Mouse (Mus musculus) heart, embryonic 16.5 days (tissue): ENCODE measurements around the gene Rps19. TPM values are rescaled to one million over a fixed set of nuclear protein-coding genes. Genes with fewer than 3 reads are reported as not detected.
"Not testable (repeated sequence)": the region's sequence is repeated elsewhere in the genome, so short reads cannot be mapped to it uniquely, and the experiment has no call there.

Experiments
- ATAC-seq: fragments of 200-750 bp; cut with Nextera tagmentation; replicated peaks from 2 replicates; pipeline ENCODE4 v1.8.0; 2017; ENCODE audit warnings: moderate number of reproducible peaks; ENCODE audit not compliant: insufficient read depth, low FRiP score; ENCODE audit errors: extremely low read depth
- H3K27ac ChIP-seq: fragments of 300-500 bp; sonication (generic); 2 replicates; pipeline ENCODE4 v1.5.1; 2014; ENCODE audit warnings: mild to moderate bottlenecking, low read length, control low read depth, moderate library complexity
- H3K27me3 ChIP-seq: fragments of 300-500 bp; sonication (generic); 2 replicates; pipeline ENCODE4 v1.6.1; 2014; ENCODE audit warnings: low read length, mixed read lengths; ENCODE audit not compliant: control insufficient read depth, insufficient read depth
- H3K36me3 ChIP-seq: fragments of 300-500 bp; sonication (generic); 2 replicates; pipeline ENCODE4 v1.6.1; 2014; ENCODE audit not compliant: control insufficient read depth, insufficient read depth
- H3K4me1 ChIP-seq: fragments of 300-500 bp; sonication (generic); 2 replicates; pipeline ENCODE4 v1.6.1; 2014; ENCODE audit warnings: low read length, mixed read lengths; ENCODE audit not compliant: control insufficient read depth, insufficient read depth
- H3K4me2 ChIP-seq: fragments of 300-500 bp; sonication (generic); 2 replicates; pipeline ENCODE4 v1.6.1; 2014; ENCODE audit warnings: low read depth, mild to moderate bottlenecking, control low read depth, low read length
- H3K4me3 ChIP-seq: fragments of 300-500 bp; sonication (generic); 2 replicates; pipeline ENCODE4 v1.5.1; 2014; ENCODE audit warnings: mild to moderate bottlenecking, control low read depth, low read length
- H3K9ac ChIP-seq: fragments of 300-500 bp; sonication (generic); 2 replicates; pipeline ENCODE4 v1.6.1; 2014; ENCODE audit warnings: low read length, control low read depth
- H3K9me3 ChIP-seq: fragments of 300-500 bp; sonication (generic); replicated peaks from 2 replicates; pipeline ENCODE4 v1.6.1; 2016; ENCODE audit warnings: low read length; ENCODE audit not compliant: control insufficient read depth
- WGBS: fragments of 180-500 bp; shearing (Covaris S2); extraction: QIAGEN DNeasy Blood & Tissue Kit; methylation state at CpG from one replicate; pipeline ENCODE4 v1.1.7; 2014; 5-methylcytosine and 5-hydroxymethylcytosine counted together
- polyA plus RNA-seq: library from polyadenylated mRNA; unstranded; fragments of >200 nt; fragmentation: Nextera tagmentation; extraction: Ambion mirVana; gene quantifications from 2 replicates; pipeline ENCODE4 v1.2.1, GENCODE M21; 2015

Rps19 gene
- polyA plus RNA-seq: 1,139 and 1,152 TPM in 2 replicates

DNA sequence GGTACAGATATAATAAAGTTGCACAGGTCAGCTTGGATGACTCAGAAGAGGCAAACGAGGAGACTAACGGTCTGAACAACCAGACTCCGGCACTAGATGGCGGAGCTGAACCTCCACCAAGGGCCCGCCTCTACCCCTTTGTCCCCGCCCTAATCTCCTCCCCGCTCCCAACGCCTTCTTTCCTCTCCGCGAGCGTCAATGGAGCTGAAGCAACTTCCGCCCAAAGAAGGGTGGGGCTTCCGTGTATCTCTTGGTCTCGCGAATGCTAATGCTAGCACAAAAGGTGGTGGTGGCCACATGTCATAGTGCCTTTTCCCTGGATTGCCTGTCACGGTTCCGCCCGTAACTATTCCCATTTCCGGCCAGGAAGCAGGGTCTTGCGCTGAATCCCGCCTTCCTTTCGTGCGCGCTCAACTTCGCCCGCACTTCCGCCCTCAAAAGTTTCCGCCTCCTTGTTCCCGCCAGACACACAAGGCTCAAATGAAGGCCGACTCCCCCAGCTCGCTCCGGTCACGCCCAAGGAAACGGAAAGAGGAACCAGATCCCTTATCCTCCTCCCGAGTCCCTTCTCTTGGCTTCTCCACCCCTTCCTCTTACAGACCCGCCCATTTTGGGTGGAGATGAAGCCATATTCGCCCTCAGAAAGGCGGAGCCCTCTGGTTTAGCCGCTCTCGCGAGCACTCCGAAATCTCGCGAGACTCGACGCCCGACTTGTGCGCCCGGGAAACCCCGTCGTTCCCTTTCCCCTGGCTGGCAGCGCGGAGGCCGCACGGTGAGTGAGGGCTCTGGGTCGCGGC, at the start of gene Rps19:
Gene Rps19, plus strand, starts transcription at position 476 of the 797 bp plus-strand sequence.
- Histone ChIP-seq H3K36me3 (peaks cover 25% of the 10 kb centered on the region), H3K27ac (peak within 1 kb of the TSS; percentile 86), H3K4me3 (peak within 1 kb of the TSS; percentile 95), H3K4me1 (peaks cover 21% of the 10 kb centered on the region), H3K27me3 (no peaks in the 10 kb centered on the region), H3K9ac (peak within 1 kb of the TSS; percentile 100), H3K9me3 (no peaks in the 10 kb centered on the region), H3K4me2 (peak within 1 kb of the TSS; percentile 85)
- peak; percentile 93 for ATAC-seq
- WGBS: under 1% methylated on average over 57 of the region's 57 CpGs

DNA sequence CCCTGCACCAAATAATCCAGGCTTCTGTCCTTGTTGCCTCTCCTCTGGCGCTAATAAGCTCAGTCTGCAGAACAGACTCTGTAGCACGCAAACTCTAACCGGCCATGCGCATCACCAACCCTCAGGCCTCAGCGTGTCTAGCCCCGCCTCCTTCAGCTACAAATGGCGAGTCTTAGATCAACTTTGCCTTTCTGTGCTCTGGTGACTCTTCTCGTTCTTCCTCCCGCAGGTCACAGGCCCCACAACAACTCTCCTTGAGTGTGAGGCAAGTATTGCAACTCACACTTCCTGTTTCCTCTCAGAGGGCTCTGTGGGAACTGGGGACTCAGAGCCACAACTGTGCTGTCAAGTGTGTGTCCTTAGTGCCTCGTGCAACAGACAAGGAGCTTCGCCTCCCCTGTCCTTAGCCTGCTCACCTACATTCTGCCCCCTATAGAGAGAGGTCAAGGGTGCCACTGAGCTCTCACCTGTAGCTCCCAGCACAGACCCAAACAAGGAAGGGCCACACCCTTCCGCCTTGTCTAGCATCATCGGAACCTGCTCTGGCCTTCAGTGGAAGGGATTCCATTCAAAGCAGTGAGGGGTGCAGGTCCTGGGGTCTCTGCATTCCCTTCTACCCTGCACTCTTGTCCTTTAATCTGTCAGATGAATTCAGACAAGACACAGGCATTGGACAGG, 45.3 kb upstream of the Rps19 start:
- not testable (repeated sequence) for H3K4me3 ChIP-seq, H3K4me1 ChIP-seq, H3K27ac ChIP-seq, H3K27me3 ChIP-seq, H3K4me2 ChIP-seq, H3K9me3 ChIP-seq, ATAC-seq, H3K9ac ChIP-seq, H3K36me3 ChIP-seq
- WGBS: 51% methylated on average over 12 of the region's 13 CpGs

DNA sequence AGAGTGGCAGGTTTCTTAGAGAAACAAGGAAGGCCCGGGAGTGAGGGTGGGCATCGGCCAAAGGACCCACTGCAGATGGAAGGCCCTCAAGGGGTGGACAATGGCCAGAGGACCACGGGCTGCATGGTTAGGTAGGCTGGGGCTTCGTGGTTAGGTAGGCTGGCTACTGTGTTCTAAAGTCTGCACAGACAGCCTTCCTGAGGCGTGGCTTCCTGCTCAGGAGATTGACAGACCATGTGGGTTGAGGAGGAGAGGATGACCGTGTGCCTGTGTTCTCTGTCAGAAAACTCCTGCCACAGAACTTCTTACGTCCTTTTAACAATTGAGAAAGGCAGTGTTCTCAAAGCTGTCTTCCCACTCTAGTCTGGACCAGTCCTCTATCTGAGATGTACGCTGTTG, 44.8 kb upstream of the Rps19 start:
- no peak overlapping the region for H3K4me3 ChIP-seq
- no peak overlapping the region for H3K27ac ChIP-seq
- no peak overlapping the region for H3K4me2 ChIP-seq
- H3K9me3 ChIP-seq: no peaks in the 10 kb centered on the region
- H3K36me3 ChIP-seq: no peaks in the 10 kb centered on the region
- no peak overlapping the region for H3K9ac ChIP-seq
- no peaks in the 10 kb centered on the region for H3K4me1 ChIP-seq
- ATAC-seq: no peak
- no peaks in the 10 kb centered on the region for H3K27me3 ChIP-seq
- 68% methylated on average over 8 of the region's 8 CpGs for WGBS

DNA sequence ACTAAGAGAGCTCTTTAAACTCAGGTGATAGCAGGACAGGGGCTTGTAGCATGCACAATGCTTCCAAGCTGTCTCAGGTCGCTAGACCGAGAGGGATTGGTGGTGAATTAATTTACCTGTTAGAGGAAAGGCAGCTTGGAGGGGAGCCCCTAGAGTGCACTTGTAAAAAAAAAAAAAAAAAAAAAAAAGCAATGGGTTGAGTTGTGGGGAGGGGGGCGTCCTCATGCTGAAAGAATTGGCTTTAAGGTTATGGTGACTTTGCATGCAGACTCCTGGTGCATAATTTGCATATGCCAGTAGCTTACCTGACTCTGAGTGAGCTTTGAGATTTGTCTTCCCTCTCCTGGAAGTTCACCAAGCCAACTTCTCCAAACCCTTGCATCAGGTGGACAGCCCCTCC, 43.8 kb upstream of the Rps19 start:
- WGBS: 61% methylated on average over 3 of the region's 3 CpGs

DNA sequence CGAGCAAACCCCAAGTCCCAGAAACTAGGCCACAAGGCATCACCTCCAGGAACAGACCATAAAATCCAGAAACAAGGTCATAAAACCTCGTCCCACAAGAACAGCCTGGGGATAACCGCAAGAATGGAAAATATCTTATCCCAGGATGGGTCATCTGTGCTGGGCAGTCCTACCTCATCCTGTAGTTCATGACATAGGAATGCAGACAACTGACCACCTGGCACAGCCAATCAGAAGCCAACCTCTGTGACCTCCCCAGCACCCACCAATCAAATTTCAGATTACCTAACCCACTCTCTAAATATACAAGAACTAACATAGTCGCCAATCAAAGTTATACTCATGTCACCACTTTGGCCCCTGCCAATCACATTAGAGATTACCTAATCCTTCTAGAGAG, 43.2 kb upstream of the Rps19 start:
- no peaks in the 10 kb centered on the region for H3K27me3 ChIP-seq
- no peak for ATAC-seq
- H3K27ac ChIP-seq: no peak overlapping the region
- H3K4me1 ChIP-seq: no peaks in the 10 kb centered on the region
- H3K4me2 ChIP-seq: no peak overlapping the region
- no peaks in the 10 kb centered on the region for H3K36me3 ChIP-seq
- 71% methylated on average over 4 of the region's 4 CpGs for WGBS
- H3K9ac ChIP-seq: no peak overlapping the region
- no peak overlapping the region for H3K4me3 ChIP-seq
- H3K9me3 ChIP-seq: no peaks in the 10 kb centered on the region

More for the DNA sequence above, 43.8 kb upstream of the Rps19 start:
- Histone ChIP-seq H3K36me3 (no peaks in the 10 kb centered on the region), H3K27me3 (no peaks in the 10 kb centered on the region), H3K9me3 (no peaks in the 10 kb centered on the region), H3K4me2 (no peak overlapping the region), H3K27ac (no peak overlapping the region), H3K9ac (no peak overlapping the region), H3K4me3 (no peak overlapping the region), H3K4me1 (no peaks in the 10 kb centered on the region)
- no peak for ATAC-seq

DNA sequence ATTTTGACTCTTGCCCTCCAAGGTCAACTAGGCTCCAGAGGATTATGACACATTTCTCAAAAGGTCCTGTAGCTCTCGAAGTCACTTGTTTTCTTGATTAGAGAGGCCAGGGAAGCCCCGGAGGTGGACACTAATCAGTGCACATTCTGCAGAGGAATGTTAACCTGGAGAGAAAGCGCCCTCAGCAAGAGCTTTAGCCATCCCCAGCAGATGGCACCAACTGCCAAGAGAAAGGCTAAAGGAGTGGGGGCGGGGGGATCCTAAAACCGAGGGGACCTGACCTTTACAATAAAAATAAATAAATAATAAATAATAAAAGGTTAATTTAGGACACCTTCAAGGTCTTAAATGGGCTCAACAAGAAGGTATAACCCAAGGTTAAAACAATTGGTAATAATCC, 40.0 kb upstream of the Rps19 start:
- no peaks in the 10 kb centered on the region for H3K4me1 ChIP-seq
- H3K4me2 ChIP-seq: no peak overlapping the region
- ATAC-seq: no peak
- no peaks in the 10 kb centered on the region for H3K27me3 ChIP-seq
- no peak overlapping the region for H3K4me3 ChIP-seq
- H3K27ac ChIP-seq: no peak overlapping the region
- H3K9me3 ChIP-seq: no peaks in the 10 kb centered on the region
- H3K9ac ChIP-seq: no peak overlapping the region
- WGBS: 28% methylated on average over 5 of the region's 5 CpGs
- no peaks in the 10 kb centered on the region for H3K36me3 ChIP-seq

DNA sequence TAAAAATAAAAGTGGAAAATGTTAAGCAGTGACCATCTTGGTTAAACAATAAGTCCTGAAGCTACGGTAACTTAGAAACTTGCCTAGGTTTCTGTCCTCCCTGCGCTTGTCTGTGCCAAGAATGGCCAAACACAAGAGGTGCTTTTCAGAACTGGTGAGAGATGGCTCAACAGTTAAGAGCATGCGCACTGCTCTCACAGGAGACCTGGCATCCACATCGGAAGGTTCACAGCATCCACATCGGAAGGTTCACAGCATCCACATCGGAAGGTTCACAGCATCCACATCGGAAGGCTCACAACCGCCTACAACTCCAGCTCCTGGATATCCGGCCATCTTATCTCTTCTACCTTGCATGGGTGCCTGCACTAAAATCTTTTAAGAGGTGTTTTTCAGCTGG, 39.0 kb upstream of the Rps19 start:
- no peak overlapping the region for H3K9ac ChIP-seq
- H3K36me3 ChIP-seq: no peaks in the 10 kb centered on the region
- H3K4me2 ChIP-seq: no peak overlapping the region
- no peak overlapping the region for H3K4me3 ChIP-seq
- H3K27ac ChIP-seq: no peak overlapping the region
- no peak for ATAC-seq
- H3K9me3 ChIP-seq: no peaks in the 10 kb centered on the region
- 76% methylated on average over 9 of the region's 9 CpGs for WGBS
- H3K27me3 ChIP-seq: no peaks in the 10 kb centered on the region
- no peaks in the 10 kb centered on the region for H3K4me1 ChIP-seq

DNA sequence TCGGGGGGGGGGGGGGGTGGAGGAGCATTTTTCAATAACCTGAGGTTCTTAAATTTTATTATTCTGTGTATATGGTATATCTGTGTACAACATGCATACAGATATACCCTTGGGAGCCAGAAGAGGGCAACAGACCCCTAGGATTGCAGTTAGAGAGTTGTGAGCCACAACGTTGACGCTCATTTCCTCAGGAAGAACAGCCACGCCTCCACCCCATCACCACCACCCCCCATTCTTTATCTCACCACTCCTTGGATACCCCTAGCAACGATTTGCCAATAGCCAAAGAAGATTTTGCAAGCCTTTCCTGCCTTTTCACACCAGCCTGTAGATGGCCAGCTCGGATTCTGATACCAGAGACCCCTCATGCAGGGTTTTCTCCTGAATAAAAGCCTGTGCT, 38.5 kb upstream of the Rps19 start:
- 3% methylated on average over 6 of the region's 6 CpGs for WGBS
- H3K4me1 ChIP-seq: no peaks in the 10 kb centered on the region

DNA sequence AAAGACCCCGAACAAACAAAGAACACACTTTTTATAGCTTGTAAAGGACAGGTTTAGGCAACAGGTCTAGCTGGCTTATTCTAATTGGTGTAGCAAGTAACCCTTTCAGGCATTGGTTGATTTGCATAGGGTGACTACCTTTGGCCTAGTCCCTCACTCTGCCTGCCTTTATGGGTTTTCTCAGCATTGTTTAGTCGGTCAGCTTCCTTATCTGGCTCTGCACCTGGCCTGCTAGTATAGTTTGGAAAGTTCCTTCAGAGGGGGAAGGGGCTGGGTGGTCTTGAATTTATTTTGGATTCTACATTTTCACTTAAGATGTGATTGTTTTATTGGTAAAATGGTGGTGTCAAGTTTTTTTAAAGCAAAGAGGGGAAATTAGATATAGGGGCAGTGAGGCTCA, 37.6 kb upstream of the Rps19 start:
- not testable (repeated sequence) for H3K4me1 ChIP-seq, H3K27ac ChIP-seq, H3K27me3 ChIP-seq, H3K4me3 ChIP-seq, H3K9me3 ChIP-seq, H3K36me3 ChIP-seq, ATAC-seq, H3K4me2 ChIP-seq, H3K9ac ChIP-seq
- 34% methylated on average over 2 of the region's 2 CpGs for WGBS

More for the DNA sequence above, 38.5 kb upstream of the Rps19 start:
- Histone ChIP-seq H3K4me2 (no peak overlapping the region), H3K36me3 (no peaks in the 10 kb centered on the region), H3K9me3 (no peaks in the 10 kb centered on the region), H3K27ac (no peak overlapping the region), H3K9ac (no peak overlapping the region), H3K27me3 (no peaks in the 10 kb centered on the region), H3K4me3 (no peak overlapping the region)
- no peak for ATAC-seq
